Mouse (Mus musculus): ENCODE measurements around the gene Plekhg5. TPM values are rescaled to one million over a fixed set of nuclear protein-coding genes. Genes with fewer than 3 reads are reported as not detected.
A peak's percentile ranks its signal among the peaks of the same experiment; 100 is the strongest.

The Plekhg5 gene
- total RNA-seq, 2 experiments from 2014 or later = 6.3 to 6.4 TPM

DNA sequence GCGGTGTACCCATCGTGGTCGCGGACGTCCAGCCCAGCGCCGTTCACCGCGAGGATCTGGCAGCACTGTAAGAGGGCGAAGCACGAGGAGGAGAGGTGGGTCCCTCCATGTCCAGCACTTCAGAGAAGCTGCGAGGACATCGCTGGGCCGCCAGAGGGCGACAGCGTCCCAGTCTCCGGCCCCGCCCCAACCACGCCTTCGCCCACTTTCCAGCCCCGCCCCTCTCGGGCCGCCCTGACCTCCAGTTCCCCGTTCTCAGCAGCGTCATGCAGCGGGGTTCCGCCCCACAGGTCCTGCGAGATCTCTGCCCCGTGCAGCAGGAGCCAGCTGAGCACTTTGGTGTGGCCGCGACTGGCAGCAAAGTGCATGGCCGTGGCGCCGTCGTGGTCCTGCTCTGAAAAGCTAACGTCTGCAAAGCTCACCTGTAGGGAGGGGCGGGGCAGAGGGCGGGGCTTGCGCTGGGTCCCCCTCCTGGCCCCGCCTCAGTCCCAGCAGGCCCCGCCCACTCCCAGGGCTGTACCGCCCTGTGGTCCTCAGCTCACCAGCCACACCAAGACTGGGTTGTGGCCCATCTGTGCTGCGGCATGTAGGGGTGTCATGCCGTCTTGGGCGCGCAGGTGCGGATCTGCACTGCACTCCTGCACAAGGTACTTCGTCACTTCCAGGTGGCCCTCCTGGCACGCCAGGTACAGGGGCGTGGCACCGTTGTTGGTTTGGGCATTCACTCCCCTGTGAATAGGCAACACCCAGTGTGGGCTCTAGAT is 66.4 kb downstream of the Plekhg5 start:
- intact Hi-C loops (cut with DNase I) = no loop called here
- DNase-seq = peak; percentile 81 to 82

DNA sequence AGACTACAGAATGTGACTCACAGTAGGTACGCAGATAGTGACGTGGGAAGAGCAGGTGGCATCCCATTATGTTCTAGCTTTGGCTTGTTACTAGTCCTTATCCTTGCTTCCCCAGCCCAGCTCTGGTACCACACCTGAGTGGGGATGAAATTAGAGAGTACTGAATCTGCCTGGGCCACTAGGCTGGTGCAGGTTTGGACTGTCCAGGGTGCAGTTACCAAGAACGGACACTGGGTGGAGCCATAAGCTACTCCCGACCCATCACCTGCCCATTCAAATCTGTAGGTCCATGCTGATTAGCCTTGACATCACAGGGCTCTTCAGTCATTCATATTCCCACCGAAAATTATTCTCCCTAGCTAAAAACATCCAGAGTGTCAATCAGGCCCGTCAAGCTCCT is 68.1 kb downstream of the Plekhg5 start:
- intact Hi-C loops (cut with DNase I) = no loop called here
- DNase-seq = no peak

DNA sequence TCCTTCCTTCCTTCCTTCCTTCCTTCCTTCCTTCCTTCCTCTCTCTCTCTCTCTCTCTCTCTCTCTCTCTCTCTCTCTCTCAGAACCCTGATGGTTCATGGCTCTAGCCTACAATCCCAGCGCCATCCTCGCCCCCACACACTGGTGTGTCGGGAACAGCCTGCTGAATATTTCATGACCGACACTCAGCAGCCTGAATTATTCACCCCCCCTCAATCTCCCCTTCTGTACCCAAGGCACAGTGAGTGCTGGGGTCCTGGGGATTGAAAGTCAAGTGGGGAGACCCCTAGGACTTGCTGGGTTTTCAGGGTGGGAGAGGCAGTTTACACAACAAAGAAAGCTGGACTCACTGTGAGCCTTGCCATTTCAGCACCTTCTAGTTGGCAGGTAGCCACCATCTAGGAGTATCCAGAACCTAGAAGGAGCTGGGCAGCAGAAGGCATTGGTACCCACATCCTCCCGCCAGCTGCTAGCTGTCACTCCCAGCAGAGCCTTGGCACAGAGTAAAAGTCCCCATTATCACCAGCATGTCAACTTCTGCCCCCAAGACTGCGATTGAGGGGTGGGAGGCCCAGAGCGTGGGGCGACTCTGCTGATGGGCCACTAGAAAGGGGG is 69.3 kb downstream of the Plekhg5 start:
- DNase-seq = no peak
- intact Hi-C loops (cut with DNase I) = no loop called here

DNA sequence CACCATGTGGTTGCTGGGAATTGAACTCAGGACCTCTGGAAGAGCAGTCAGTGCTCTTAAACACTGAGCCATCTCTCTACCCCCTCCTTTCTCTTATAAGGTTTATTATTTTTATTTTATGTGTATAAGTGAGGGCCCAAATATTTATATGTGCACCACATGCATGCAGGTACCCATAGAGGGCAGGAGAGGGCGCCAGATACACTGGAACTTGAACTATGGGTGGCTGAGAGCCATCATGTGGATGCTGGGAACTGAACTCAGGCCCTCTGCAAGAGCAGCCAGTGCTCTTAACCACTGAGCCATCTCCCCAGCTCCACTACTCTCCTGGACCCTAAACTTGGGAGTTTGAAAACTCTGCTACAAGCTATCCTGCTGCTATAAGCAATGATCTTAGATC is 71.3 kb downstream of the Plekhg5 start:
- DNase-seq = no peak

DNA sequence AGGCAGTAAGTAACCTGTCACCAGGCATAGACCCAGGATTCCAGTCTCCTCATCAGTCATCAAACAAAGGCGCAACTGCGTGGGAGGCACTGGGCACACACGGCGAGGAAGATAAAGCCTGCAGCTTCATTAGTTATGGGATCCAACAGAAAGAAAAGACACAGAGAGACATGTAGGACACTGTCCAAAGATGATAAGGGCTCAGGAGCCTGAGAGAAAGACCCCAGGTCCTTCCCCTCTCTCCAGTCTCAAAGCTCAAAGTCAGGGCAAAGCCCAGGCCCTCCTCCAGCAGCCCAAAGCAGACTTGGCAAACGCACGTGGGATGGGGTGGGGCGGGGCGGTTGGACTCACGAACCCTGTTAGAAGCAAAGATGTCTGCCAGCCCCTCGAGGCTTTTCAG is 73.2 kb downstream of the Plekhg5 start:
- intact Hi-C loops (cut with DNase I) = no loop called here
- DNase-seq = no peak

More for the DNA sequence above, 71.3 kb downstream of the Plekhg5 start:
- intact Hi-C loops (cut with DNase I) = no loop called here

DNA sequence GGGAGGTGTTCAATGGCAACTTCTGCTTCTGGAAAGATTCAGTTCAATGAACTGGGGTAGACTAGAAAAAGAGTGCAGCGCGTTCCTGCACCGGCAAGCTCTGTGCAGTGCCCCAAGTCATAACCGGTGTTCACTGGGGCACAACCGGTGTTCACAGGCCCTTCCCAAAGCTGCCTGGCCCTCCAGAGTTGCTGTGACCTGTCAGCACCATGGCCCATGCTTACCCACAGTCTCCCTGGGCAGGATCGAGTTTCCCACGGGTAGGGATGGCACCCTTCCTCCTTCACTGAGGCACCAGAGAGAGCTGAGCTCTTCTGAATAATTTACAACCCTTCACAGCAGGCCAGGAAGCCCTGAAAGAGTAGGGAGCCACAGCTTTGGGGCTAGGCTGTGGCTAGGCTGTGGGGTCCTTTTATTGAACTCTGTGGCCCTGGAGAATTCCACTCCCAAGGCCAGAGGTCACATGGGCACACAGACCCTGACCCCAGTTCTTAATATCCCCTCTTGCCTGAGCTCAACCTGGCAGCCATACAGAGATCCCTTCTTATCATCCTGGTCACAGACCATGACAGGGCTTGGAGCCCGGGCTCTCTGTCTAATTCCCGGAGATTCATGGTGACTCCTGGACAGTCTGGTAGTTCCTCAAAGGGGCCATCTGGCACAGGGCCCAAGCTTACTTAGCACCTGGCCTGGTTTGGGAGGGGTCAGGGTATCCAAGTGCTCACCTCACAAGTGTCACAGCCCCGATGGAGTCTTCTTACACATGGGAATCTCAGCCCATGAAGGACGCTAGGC is 73.9 kb downstream of the Plekhg5 start:
- intact Hi-C loops (cut with DNase I) = no loop called here
- no peak for DNase-seq

DNA sequence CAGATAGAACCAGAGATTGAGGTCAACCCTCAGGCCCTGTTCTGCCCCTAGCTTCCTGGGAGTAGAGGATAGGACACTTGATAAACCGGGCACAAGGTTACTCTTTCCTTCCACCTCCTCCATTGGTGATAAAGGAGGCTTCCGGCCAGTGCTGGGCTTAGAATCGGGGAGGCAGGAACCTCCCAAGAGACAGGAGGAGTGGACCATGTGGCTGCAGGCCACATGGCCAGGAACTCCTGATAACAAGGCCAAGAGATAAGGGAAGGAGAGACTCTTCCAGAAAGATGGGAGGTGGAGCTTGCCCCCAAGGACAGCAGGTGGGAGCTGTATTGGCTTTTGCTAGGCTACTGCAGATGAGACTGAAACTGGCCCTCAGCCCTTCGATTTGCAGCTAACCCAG is 78.2 kb downstream of the Plekhg5 start:
- DNase-seq = no peak
- intact Hi-C loops (cut with DNase I) = no loop called here

DNA sequence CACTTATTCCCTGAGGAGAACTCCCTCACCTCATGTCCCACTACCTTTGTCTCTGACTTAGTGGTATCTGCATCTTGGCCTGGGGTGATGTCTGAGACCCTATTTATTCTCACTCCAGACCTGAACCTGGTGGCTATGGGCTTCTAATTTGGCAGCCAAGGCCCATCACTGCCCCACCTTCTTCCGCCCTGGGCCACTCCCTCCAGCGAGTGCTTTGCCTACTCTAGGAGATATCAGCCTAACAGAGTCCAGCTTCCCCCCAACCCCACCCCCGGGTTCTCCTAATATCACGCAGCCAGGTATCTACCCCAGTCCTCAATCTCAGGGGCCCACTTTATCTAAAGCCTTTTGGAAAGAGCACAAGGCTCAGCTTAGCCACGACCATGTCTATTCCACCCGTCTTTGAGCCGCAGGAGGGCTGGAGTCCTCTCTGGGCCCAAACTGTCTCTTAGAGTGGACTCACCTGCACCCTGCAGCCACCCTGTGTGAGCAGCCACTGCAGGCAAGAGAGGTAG is 79.2 kb downstream of the Plekhg5 start:
- intact Hi-C loops (cut with DNase I) = no loop called here
- no peak for DNase-seq

DNA sequence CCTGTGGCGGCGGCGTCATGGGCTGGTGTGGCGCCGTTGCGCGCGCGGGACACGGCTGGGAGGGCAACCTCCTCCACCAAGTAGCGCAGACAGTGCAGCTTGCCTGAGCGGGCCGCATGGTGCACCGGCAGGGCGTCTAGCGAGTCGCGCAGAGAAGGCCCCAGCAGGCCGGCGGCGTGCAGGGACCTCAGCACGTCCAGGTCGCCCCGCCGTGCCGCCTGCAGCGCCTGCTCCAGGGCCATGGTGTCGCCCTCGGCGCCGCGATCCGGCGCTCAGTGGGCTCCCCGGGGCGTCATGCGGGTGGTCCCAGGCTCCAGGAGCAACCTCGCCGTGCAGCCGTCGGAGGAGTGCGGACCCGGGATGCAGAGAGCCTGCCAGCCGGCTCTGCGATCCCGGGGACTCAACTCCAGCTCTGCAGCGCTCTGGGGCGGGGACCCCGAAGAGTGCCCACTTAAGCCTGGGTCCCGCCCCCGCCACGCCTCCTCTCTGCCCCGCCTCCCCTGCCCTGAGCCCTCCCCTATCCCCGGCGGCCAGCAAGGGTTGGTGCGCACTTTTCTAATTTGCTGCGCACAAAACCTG is 79.8 kb downstream of the Plekhg5 start, which contains the start of gene Espn:
Espn (minus strand) TSS at position 406 of the 579 bp plus-strand sequence.
- DNase-seq = no peak
- intact Hi-C loops (cut with DNase I) = no loop called here

DNA sequence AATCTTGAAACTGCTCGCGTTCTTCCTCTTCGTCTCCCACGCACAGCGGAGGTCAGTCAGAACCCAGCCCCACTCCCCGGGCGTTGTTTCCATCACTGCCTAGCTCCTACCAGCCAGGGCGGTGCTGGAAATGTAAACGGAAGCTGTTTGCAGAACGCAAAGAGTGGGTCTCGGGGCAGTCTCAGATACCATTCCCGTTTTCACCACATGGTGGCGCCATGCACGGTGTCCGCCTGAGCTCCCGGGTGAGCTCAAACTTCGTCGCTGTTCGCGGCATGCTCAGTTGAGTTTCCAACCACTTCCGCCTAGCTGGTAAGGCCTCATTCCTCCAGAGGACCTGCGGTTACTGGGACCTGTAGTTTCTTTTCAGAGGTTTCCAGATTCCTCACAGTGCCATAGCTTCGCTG is 81.5 kb downstream of the Plekhg5 start:
- intact Hi-C loops (cut with DNase I) = no loop called here

DNA sequence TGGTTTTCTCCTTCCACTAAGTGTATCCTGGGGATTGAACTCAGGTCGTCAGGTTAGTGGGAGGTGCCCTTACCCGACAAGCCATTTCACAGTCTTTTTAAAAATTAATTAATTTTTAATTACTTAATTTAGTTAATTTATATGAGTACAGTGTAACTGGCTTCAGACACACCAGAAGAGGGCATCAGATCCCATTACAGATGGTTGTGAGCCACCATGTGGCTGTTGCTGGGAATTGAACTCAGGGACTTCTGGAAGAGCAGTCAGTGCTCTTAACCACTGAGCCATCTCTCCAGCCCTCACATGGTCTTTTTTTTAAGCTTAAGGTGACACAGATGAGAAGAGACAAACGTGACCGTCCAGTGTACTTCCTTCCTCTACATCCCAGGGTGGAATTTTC is 82.7 kb downstream of the Plekhg5 start:
- intact Hi-C loops (cut with DNase I) = no loop called here
- no peak for DNase-seq

More for the DNA sequence above, 81.5 kb downstream of the Plekhg5 start:
- DNase-seq = peak; percentile 77 to 78

DNA sequence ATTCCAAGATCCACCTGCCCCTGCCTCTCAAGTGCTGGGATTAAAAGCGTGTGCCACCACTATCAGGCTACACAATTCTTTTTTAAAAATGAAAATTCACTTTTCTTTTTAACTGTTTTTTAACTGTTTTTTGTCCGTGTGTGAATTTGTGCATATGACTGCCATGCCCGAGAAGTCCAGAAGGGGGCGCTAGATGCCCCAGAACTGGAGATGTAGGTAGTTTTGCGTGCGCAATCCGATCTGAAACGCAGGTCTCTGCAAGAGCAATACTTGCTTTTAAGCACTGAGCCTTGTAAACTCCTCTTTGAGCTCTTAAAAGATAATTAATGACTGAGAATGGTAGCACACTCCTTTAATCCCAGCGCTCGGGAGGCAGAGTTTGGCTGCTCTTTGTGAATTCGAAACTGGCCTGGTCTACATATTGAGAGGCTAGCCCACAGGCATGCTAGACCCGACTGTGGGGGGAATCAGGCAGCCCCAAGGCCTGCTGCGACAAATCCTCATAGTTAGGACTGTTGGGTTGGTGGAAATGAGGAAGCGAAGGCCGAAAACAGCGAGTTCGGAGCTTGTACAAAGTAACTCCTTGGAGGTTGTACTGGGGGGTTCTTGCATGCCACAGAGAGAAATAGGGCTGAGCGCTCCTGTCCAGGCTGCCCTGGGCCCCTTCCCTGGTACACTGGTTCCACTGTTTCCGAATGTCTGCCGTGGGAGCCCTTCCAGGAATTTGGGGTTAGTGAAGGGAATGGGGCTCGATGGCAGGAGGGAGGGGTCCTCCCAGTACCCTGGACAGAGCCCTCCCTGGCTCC is 85.7 kb downstream of the Plekhg5 start:
- DNase-seq = no peak
- intact Hi-C loops (cut with DNase I) = no loop called here

DNA sequence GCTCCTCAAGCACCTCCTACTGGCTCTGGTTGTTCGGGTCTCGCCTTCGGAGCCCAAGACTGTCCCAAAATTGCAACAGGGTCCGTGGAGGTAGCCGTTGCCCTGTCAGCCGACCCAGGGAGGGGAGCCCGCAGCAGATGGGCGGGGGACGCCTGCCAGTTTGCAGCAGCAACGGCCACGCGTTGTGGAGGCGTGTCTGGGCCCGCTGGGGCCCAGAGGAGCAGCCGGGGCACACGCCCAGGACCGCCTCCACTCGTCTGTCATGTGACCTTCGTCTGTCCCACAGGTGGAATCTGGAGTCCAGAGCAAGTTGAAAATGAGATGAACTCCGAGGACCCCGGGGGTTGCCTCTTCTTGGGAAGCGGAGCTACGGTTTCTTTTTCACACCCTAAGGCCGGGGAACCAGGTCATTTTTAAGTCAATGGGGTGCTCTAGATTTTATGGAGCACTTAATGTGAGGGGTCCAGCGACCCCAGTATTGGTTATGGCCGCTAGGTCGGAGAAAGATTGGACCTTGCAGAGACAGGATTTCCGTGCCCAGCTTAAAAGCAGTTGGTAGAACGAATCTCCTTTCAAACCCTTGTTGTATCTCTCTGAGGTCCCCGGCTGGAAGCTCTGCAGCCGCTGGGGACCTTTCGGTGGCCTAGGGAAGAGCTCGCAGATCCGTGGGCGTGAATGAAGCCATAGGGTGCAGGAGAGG is 86.4 kb downstream of the Plekhg5 start, which contains the start of gene Hes2:
Hes2 (plus strand) TSS at position 283 of the 700 bp plus-strand sequence.
- DNase-seq = no peak
- intact Hi-C loops (cut with DNase I) = no loop called here

DNA sequence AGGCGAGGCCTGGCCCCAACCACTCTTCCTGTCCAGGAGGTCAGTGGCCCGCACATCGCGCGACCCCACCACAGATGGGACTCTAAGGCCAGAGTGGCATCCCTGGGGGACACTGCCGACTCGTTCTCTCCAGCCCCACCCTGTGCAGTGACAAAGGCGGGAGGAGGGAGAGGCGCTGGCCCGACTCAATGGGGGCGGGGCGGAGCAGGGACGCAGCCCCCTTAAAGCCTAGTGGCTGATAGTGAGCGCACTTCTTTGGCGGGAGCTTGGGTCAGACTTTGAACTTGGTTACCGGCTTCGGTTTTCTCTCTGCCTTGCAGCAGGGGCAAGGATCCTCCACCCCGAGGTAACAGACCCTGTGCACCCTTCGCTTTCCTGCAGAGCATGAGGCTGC is 87.0 kb downstream of the Plekhg5 start:
- no peak for DNase-seq
- intact Hi-C loops (cut with DNase I) = no loop called here

DNA sequence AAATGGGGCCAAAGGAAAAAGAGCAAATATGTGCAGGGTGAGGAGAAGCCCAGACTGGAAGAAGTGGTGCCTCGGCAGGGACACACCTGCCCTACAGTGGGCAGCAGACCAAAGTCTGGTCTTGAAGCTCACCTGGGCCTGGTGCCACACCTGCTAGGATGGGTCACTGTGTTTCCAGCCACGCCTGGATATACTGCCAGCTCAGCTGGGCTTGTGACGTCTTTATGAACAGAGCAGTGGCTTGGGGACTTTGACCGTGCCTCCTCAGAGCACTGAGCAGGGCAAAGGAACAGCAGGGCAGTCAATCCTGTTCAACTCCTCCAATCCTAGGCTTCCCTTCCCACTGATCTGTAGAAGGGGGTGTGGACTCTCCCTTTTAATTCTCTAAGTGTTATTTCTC is 88.5 kb downstream of the Plekhg5 start:
- intact Hi-C loops (cut with DNase I) = no loop called here
- DNase-seq = no peak

DNA sequence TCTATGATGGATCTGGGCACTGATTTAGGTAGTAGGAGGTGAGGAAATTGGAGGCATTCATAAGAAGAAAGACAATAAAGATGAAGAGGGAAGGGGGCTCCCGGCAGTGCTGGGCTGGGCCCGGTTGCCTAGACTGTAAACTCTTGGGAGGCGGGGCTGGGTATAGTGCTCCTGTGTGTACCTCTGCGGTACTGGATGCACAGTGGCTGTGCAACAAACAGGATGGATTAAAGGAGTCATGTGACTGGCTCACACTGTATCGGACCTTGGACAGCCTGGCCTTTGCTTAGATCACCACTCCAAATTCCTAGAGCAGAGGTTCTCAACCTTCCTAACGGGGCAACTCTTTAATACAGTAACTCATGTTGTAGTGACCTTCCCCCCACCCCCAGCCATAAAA is 89.3 kb downstream of the Plekhg5 start:
- intact Hi-C loops (cut with DNase I) = no loop called here
- DNase-seq = no peak

DNA sequence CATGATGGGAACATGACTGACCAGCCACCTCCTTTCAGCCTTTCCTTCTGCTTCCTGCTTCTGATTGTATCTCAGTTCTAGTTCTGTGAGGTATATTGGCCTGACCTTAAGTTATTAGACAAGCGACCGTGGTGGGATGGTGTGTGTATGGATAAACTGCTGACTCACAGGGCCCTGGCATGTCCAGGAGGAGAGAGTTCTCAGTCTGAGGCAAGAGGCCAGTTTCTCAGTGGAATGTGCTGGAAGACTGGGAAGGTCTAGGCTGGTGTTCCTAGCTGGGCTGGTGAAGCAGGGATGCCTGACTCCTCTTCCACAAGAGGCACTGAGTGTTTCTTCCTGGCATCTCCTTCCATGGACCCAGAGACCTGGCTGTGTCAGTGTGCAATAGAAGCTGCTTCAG is 90.5 kb downstream of the Plekhg5 start:
- intact Hi-C loops (cut with DNase I) = no loop called here

More for the DNA sequence above, 90.5 kb downstream of the Plekhg5 start:
- DNase-seq = no peak

All from gastrocnemius, postnatal 36 days (tissue).